Mouse (Mus musculus) heart, embryonic 15.5 days (tissue): Measurements from ENCODE around the gene Gm20605. TPM values are rescaled to one million over a fixed set of nuclear protein-coding genes. Genes with fewer than 3 reads are reported as not detected.

ENCODE experiments used
- ATAC-seq: fragments of 200-750 bp; cut with Nextera tagmentation; replicated peaks from 2 replicates; pipeline ENCODE4 v1.8.0; 2017; ENCODE audit warnings: low read depth, moderate TSS enrichment; ENCODE audit not compliant: insufficient number of reproducible peaks, insufficient read depth, low FRiP score
- H3K27ac ChIP-seq: fragments of 300-500 bp; sonication (generic); 2 replicates; pipeline ENCODE4 v1.5.1; 2015; ENCODE audit warnings: mild to moderate bottlenecking, inconsistent platforms
- H3K27me3 ChIP-seq: fragments of 300-500 bp; sonication (generic); 2 replicates; pipeline ENCODE4 v1.6.1; 2015; ENCODE audit warnings: inconsistent platforms
- H3K36me3 ChIP-seq: fragments of 300-500 bp; sonication (generic); 2 replicates; pipeline ENCODE4 v1.6.1; 2015; ENCODE audit warnings: mild to moderate bottlenecking, inconsistent platforms
- H3K4me1 ChIP-seq: fragments of 300-500 bp; sonication (generic); replicated peaks from 2 replicates; pipeline ENCODE4 v1.6.1; 2015; ENCODE audit warnings: inconsistent platforms
- H3K4me2 ChIP-seq: fragments of 300-500 bp; sonication (generic); 2 replicates; pipeline ENCODE4 v1.6.1; 2015; ENCODE audit warnings: inconsistent platforms, mild to moderate bottlenecking, moderate library complexity
- H3K4me3 ChIP-seq: fragments of 300-500 bp; sonication (generic); 2 replicates; pipeline ENCODE4 v1.5.1; 2015; ENCODE audit warnings: mild to moderate bottlenecking, inconsistent platforms
- H3K9ac ChIP-seq: fragments of 300-500 bp; sonication (generic); 2 replicates; pipeline ENCODE4 v1.6.1; 2015; ENCODE audit warnings: mild to moderate bottlenecking, inconsistent platforms
- H3K9me3 ChIP-seq: fragments of 300-500 bp; sonication (generic); replicated peaks from 2 replicates; pipeline ENCODE4 v1.6.1; 2016; ENCODE audit warnings: inconsistent platforms
- WGBS: fragments of 180-500 bp; shearing (Covaris S2); methylation state at CpG from one replicate; pipeline ENCODE4 v1.1.7; 2015; ENCODE audit warnings: mixed read lengths; 5-methylcytosine and 5-hydroxymethylcytosine counted together
- polyA plus RNA-seq: library from polyadenylated mRNA; unstranded; fragments of >200 nt; fragmentation: Nextera tagmentation; extraction: Ambion mirVana; gene quantifications from 2 replicates; pipeline ENCODE4 v1.2.1, GENCODE M21; 2015

The Gm20605 gene
- polyA plus RNA-seq, 1 experiment from 2014 or later, result 7.1 TPM

GRCm38 (mm10) chr5:137600281-137600618 is 28.7 kb upstream of the Gm20605 start:
- ATAC-seq, result peak; percentile 37
- WGBS, result 2% methylated on average over 19 of the region's 19 CpGs
- Histone ChIP-seq H3K4me2 (peak overlapping the region; percentile 91), H3K36me3 (peaks cover 11% of the 10 kb centered on the region), H3K9me3 (no peaks in the 10 kb centered on the region), H3K27ac (peak overlapping the region; percentile 91), H3K9ac (peak overlapping the region; percentile 80), H3K4me1 (peaks cover 21% of the 10 kb centered on the region), H3K27me3 (no peaks in the 10 kb centered on the region), H3K4me3 (peak overlapping the region; percentile 81)

GRCm38 (mm10) chr5:137600619-137601364 is 28.2 kb upstream of the Gm20605 start, which contains the start of gene Mospd3:
Gene Mospd3 (minus strand): TSS chr5:137601058.
- peak within 1 kb of the TSS; percentile 80 for H3K9ac ChIP-seq
- under 1% methylated on average over 41 of the region's 41 CpGs for WGBS
- peak; percentile 96 for ATAC-seq

GRCm38 (mm10) chr5:137601365-137601729 is 27.6 kb upstream of the Gm20605 start:
- H3K36me3 ChIP-seq, result peaks cover 19% of the 10 kb centered on the region
- ATAC-seq, result no peak
- peak overlapping the region; percentile 91 for H3K27ac ChIP-seq
- H3K9ac ChIP-seq, result peak overlapping the region; percentile 56
- no peaks in the 10 kb centered on the region for H3K9me3 ChIP-seq
- peak overlapping the region; percentile 69 for H3K4me2 ChIP-seq
- under 1% methylated on average over 22 of the region's 22 CpGs for WGBS
- peaks cover 21% of the 10 kb centered on the region for H3K4me1 ChIP-seq
- H3K4me3 ChIP-seq, result peak overlapping the region; percentile 81
- H3K27me3 ChIP-seq, result no peaks in the 10 kb centered on the region

More at GRCm38 (mm10) chr5:137600619-137601364, 28.2 kb upstream of the Gm20605 start, which contains the start of gene Mospd3:
- peak within 1 kb of the TSS; percentile 91 for H3K27ac ChIP-seq
- peak within 1 kb of the TSS; percentile 81 for H3K4me3 ChIP-seq
- H3K9me3 ChIP-seq, result no peaks in the 10 kb centered on the region
- H3K36me3 ChIP-seq, result peaks cover 14% of the 10 kb centered on the region
- peak within 1 kb of the TSS; percentile 91 for H3K4me2 ChIP-seq
- no peaks in the 10 kb centered on the region for H3K27me3 ChIP-seq
- H3K4me1 ChIP-seq, result peaks cover 21% of the 10 kb centered on the region

GRCm38 (mm10) chr5:137607860-137608653 is 20.9 kb upstream of the Gm20605 start:
- Histone ChIP-seq H3K4me2 (peak overlapping the region; percentile 43), H3K36me3 (peaks cover 25% of the 10 kb centered on the region; the same call in 1 of the 2 replicates), H3K9me3 (no peaks in the 10 kb centered on the region), H3K27ac (no peak overlapping the region), H3K27me3 (no peaks in the 10 kb centered on the region), H3K4me3 (no peak overlapping the region), H3K9ac (peak overlapping the region; percentile 19; the same call in 1 of the 2 replicates), H3K4me1 (peaks cover 47% of the 10 kb centered on the region)
- no peak for ATAC-seq
- WGBS, result 38% methylated on average over 26 of the region's 26 CpGs

GRCm38 (mm10) chr5:137608654-137609190 is 20.3 kb upstream of the Gm20605 start:
- no peaks in the 10 kb centered on the region for H3K27me3 ChIP-seq
- 34% methylated on average over 22 of the region's 23 CpGs for WGBS
- no peak for ATAC-seq
- peak overlapping the region; percentile 19; the same call in 1 of the 2 replicates for H3K9ac ChIP-seq
- peaks cover 51% of the 10 kb centered on the region for H3K4me1 ChIP-seq
- peak overlapping the region; percentile 43 for H3K4me2 ChIP-seq
- no peak overlapping the region for H3K27ac ChIP-seq
- peaks cover 25% of the 10 kb centered on the region; the same call in 1 of the 2 replicates for H3K36me3 ChIP-seq
- no peaks in the 10 kb centered on the region for H3K9me3 ChIP-seq
- H3K4me3 ChIP-seq, result no peak overlapping the region

GRCm38 (mm10) chr5:137609292-137609691 is 19.7 kb upstream of the Gm20605 start:
- Histone ChIP-seq H3K4me3 (no peak overlapping the region), H3K9ac (no peak overlapping the region; the same call in 1 of the 2 replicates), H3K9me3 (no peaks in the 10 kb centered on the region), H3K4me1 (peaks cover 53% of the 10 kb centered on the region), H3K27me3 (no peaks in the 10 kb centered on the region), H3K36me3 (peaks cover 21% of the 10 kb centered on the region; the same call in 1 of the 2 replicates), H3K4me2 (no peak overlapping the region), H3K27ac (no peak overlapping the region)
- no peak for ATAC-seq
- WGBS, result 62% methylated on average over 3 of the region's 3 CpGs

GRCm38 (mm10) chr5:137610056-137610455 is 18.9 kb upstream of the Gm20605 start:
- H3K27me3 ChIP-seq, result no peaks in the 10 kb centered on the region
- no peaks in the 10 kb centered on the region for H3K9me3 ChIP-seq
- H3K4me1 ChIP-seq, result peaks cover 53% of the 10 kb centered on the region
- H3K4me2 ChIP-seq, result peak overlapping the region; percentile 60
- peak overlapping the region; percentile 45 for H3K4me3 ChIP-seq
- H3K9ac ChIP-seq, result peak overlapping the region; percentile 40
- whole genome bisulfite sequencing, result 59% methylated on average over 4 of the region's 4 CpGs
- peaks cover 21% of the 10 kb centered on the region; the same call in 1 of the 2 replicates for H3K36me3 ChIP-seq
- H3K27ac ChIP-seq, result peak overlapping the region; percentile 90
- no peak for ATAC-seq

GRCm38 (mm10) chr5:137610548-137611244 is 18.3 kb upstream of the Gm20605 start:
- Histone ChIP-seq H3K36me3 (peaks cover 17% of the 10 kb centered on the region; the same call in 1 of the 2 replicates), H3K4me3 (peak overlapping the region; percentile 45), H3K9me3 (no peaks in the 10 kb centered on the region), H3K9ac (peak overlapping the region; percentile 40), H3K4me1 (peaks cover 53% of the 10 kb centered on the region), H3K27me3 (no peaks in the 10 kb centered on the region), H3K4me2 (peak overlapping the region; percentile 60), H3K27ac (peak overlapping the region; percentile 90)
- ATAC-seq, result peak; percentile 74
- WGBS, result 6% methylated on average over 11 of the region's 12 CpGs

GRCm38 (mm10) chr5:137611245-137611602 is 17.8 kb upstream of the Gm20605 start:
- Histone ChIP-seq H3K9me3 (no peaks in the 10 kb centered on the region), H3K4me3 (peak overlapping the region; percentile 45), H3K27ac (peak overlapping the region; percentile 90), H3K9ac (peak overlapping the region; percentile 40), H3K36me3 (peaks cover 13% of the 10 kb centered on the region; the same call in 1 of the 2 replicates), H3K4me2 (peak overlapping the region; percentile 60), H3K4me1 (peaks cover 53% of the 10 kb centered on the region), H3K27me3 (no peaks in the 10 kb centered on the region)
- 7% methylated on average over 6 of the region's 6 CpGs for WGBS
- peak; percentile 64 for ATAC-seq

- no peaks in the 10 kb centered on the region for H3K9me3 ChIP-seq
- 76% methylated on average over 5 of the region's 5 CpGs for WGBS
- no peak for ATAC-seq
- peaks cover 50% of the 10 kb centered on the region for H3K4me1 ChIP-seq
- no peaks in the 10 kb centered on the region for H3K36me3 ChIP-seq
- H3K9ac ChIP-seq, result no peak overlapping the region
- H3K4me3 ChIP-seq, result no peak overlapping the region
- H3K27ac ChIP-seq, result no peak overlapping the region
- H3K4me2 ChIP-seq, result no peak overlapping the region
- no peaks in the 10 kb centered on the region for H3K27me3 ChIP-seq
Observed at GRCm38 (mm10) chr5:137613076-137613475, 15.9 kb upstream of the Gm20605 start.
